Mouse (Mus musculus) neutrophil, adult 65 days (primary cell): ENCODE measurements around the gene Abca14. TPM values are rescaled to one million over a fixed set of nuclear protein-coding genes. Genes with fewer than 3 reads are reported as not detected.

Source experiments
- total RNA-seq: library from RNA; stranded (reverse); gene quantifications from 2 replicates; pipeline ENCODE4 v1.2.4, GENCODE M21; 2023

Gene Abca14
- not detected in 2 replicates for total RNA-seq

GRCm38 (mm10) chr7:120203789-120204188, at the start of gene Abca14:
Gene Abca14 (plus strand): TSS chr7:120203961.

GRCm38 (mm10) chr7:120173603-120174244, 30.0 kb upstream of the Abca14 start, which contains the start of gene Anks4b:
Gene Anks4b (plus strand): TSS chr7:120173858.

GRCm38 (mm10) chr7:120201771-120202170, 2.0 kb upstream of the Abca14 start, which contains the start of gene Crym:
Gene Crym (minus strand): TSS chr7:120202111.

GRCm38 (mm10) chr7:120328087-120328793, 124.5 kb downstream of the Abca14 start, which contains the start of gene Abca15:
Gene Abca15 (plus strand): TSS chr7:120328670.

Other genes starting within 250 kb of the Abca14 start
- not detected in 2 replicates for gene Dnah3, start 108.7 kb upstream of the Abca14 start, total RNA-seq
- 6.3 and 9.7 TPM in 2 replicates for gene Tmem159, start 101.6 kb upstream of the Abca14 start, total RNA-seq
- not detected in 2 replicates for gene Zp2, start 58.7 kb upstream of the Abca14 start, total RNA-seq
- not detected in 2 replicates for gene Anks4b, start 30.1 kb upstream of the Abca14 start, total RNA-seq
- not detected in 2 replicates for gene Crym, start 1.9 kb upstream of the Abca14 start, total RNA-seq
- gene Abca15, start 124.7 kb downstream of the Abca14 start, total RNA-seq = not detected in 2 replicates
- not detected in 2 replicates for gene Abca16, start 205.7 kb downstream of the Abca14 start, total RNA-seq